Mouse (Mus musculus): ENCODE data around the gene Lamtor4. TPM values are rescaled to one million over a fixed set of nuclear protein-coding genes. Genes with fewer than 3 reads are reported as not detected.
A peak's percentile ranks its signal among the peaks of the same experiment; 100 is the strongest.

The Lamtor4 gene
- polyA plus RNA-seq, 1 experiment: 168 TPM

DNA sequence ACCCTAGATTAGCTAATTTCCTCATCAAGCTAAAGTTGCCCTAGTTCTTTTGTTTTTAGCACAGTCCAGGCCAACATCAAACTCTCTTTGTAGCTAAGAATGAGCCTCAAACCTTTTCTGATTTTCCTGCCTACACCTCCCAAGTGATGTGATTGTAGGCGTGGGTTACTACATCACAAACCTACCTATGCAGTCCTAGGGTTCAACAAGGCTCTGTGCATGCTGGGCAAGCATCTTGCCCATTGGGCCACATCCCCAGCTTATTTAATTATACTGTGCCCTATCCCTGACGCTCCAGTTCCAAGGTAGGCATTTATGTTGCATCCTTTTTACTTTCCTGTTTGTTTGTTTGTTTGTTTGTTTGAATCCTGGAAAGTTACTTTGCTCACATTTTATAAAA lies 29.6 kb upstream of the Lamtor4 start, which contains the start of gene Nxpe5:
Gene Nxpe5 (plus strand): TSS at position 199 of the 400 bp plus-strand sequence.
- H3K27me3 ChIP-seq (ENCODE audit: control insufficient read depth, insufficient read depth, low read length): no peaks in the 10 kb centered on the region
- WGBS: 48% methylated on average over 2 of the region's 2 CpGs
- TF ChIP-seq POLR2A (IDR thresholded peaks at IDR 0.05; ENCODE audit: low read depth, low read length) (no peak), CTCF (IDR thresholded peaks at IDR 0.05; ENCODE audit: extremely low read depth, insufficient read length, insufficient replicate concordance, low read depth, low read length) (no peak)

DNA sequence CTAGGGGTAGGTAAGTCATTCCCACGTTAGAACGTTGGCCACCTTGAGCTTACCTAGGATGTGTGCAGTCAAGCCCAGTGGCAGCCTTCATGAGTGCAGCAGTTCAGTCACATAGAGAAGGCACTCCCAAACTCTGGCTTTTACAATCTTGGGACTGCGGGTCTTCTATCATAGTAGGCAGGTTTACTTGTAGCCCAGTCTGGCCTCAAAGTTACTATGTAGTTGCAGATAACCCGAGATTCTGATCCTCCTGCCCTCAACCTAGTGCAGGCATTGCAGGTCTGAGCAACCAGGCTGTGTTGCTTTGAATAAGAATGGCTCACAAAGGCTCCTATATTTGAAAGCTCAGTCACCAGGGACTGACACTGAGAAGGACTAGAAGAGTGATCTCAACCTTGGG lies 28.8 kb upstream of the Lamtor4 start:
- H3K36me3 ChIP-seq (ENCODE audit: control insufficient read depth, insufficient read depth, low read length): no peaks in the 10 kb centered on the region
- no peak overlapping the region for H3K4me3 ChIP-seq (ENCODE audit: low read depth, low read length)
- H3K4me1 ChIP-seq (ENCODE audit: control insufficient read depth, insufficient read depth, insufficient read length, low read length): no peaks in the 10 kb centered on the region
- TF ChIP-seq CTCF (IDR thresholded peaks at IDR 0.05; ENCODE audit: extremely low read depth, insufficient read length, insufficient replicate concordance, low read depth, low read length): no peak
- TF ChIP-seq POLR2A (IDR thresholded peaks at IDR 0.05; ENCODE audit: low read depth, low read length): no peak
- WGBS: 67% methylated on average over 4 of the region's 4 CpGs
- no peak overlapping the region for H3K27ac ChIP-seq (ENCODE audit: insufficient read depth, low read depth, low read length)
- no peaks in the 10 kb centered on the region for H3K27me3 ChIP-seq (ENCODE audit: control insufficient read depth, insufficient read depth, low read length)

More for the DNA sequence above, 29.6 kb upstream of the Lamtor4 start, which contains the start of gene Nxpe5:
- Histone ChIP-seq H3K4me1 (ENCODE audit: control insufficient read depth, insufficient read depth, insufficient read length, low read length) (no peaks in the 10 kb centered on the region), H3K36me3 (ENCODE audit: control insufficient read depth, insufficient read depth, low read length) (no peaks in the 10 kb centered on the region), H3K4me3 (ENCODE audit: low read depth, low read length) (no peak within 1 kb of the TSS), H3K27ac (ENCODE audit: insufficient read depth, low read depth, low read length) (no peak within 1 kb of the TSS)

DNA sequence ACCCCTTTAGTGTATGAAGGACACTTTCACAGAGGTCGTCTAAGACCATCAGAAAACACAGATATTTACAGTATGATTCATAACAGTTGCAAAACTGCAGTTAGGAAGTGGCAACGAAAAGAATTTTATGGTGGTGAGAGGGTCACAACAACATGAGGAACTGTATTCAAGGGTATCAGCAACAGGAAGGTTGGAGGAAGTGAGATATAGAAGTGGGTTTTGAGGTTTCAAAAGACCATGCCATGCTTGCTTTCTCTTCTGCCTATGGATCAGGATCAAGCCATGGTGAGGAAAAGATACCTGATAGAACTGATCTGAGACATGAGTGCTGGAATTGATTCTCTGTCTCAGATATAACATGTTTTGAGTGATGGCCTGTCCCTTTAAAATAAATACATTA lies 27.9 kb upstream of the Lamtor4 start:
- Histone ChIP-seq H3K4me1 (ENCODE audit: control insufficient read depth, insufficient read depth, insufficient read length, low read length) (no peaks in the 10 kb centered on the region), H3K27ac (ENCODE audit: insufficient read depth, low read depth, low read length) (no peak overlapping the region), H3K27me3 (ENCODE audit: control insufficient read depth, insufficient read depth, low read length) (no peaks in the 10 kb centered on the region), H3K36me3 (ENCODE audit: control insufficient read depth, insufficient read depth, low read length) (no peaks in the 10 kb centered on the region), H3K4me3 (ENCODE audit: low read depth, low read length) (no peak overlapping the region)
- no peak for TF ChIP-seq POLR2A (IDR thresholded peaks at IDR 0.05; ENCODE audit: low read depth, low read length)
- TF ChIP-seq CTCF (IDR thresholded peaks at IDR 0.05; ENCODE audit: extremely low read depth, insufficient read length, insufficient replicate concordance, low read depth, low read length): no peak
- WGBS: 47% methylated on average over 2 of the region's 2 CpGs

DNA sequence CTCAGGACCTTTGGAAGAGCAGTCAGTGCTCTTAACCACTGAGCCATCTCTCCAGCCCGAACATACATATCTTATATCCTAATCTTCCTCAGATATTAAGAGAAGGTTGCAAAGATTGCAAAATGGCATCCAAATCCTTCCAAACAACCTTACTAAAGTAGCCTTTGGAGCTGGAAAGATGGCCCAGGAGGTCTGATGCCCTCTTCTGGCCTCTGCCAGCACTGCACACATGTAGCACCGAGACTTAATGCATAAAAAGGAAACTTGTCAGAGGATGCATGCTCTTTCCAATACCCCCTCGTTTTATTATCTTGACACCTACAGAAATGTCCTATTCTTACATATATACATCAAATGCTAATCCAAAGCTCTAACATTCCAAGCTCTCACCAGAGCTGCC lies 27.3 kb upstream of the Lamtor4 start:
- Histone ChIP-seq H3K36me3 (ENCODE audit: control insufficient read depth, insufficient read depth, low read length) (no peaks in the 10 kb centered on the region), H3K27me3 (ENCODE audit: control insufficient read depth, insufficient read depth, low read length) (no peaks in the 10 kb centered on the region), H3K27ac (ENCODE audit: insufficient read depth, low read depth, low read length) (no peak overlapping the region), H3K4me1 (ENCODE audit: control insufficient read depth, insufficient read depth, insufficient read length, low read length) (no peaks in the 10 kb centered on the region), H3K4me3 (ENCODE audit: low read depth, low read length) (no peak overlapping the region)
- WGBS: 47% methylated on average over 3 of the region's 3 CpGs
- TF ChIP-seq CTCF (IDR thresholded peaks at IDR 0.05; ENCODE audit: extremely low read depth, insufficient read length, insufficient replicate concordance, low read depth, low read length) (peak; percentile 44; the same call in 1 of the 2 replicates), POLR2A (IDR thresholded peaks at IDR 0.05; ENCODE audit: low read depth, low read length) (no peak)

DNA sequence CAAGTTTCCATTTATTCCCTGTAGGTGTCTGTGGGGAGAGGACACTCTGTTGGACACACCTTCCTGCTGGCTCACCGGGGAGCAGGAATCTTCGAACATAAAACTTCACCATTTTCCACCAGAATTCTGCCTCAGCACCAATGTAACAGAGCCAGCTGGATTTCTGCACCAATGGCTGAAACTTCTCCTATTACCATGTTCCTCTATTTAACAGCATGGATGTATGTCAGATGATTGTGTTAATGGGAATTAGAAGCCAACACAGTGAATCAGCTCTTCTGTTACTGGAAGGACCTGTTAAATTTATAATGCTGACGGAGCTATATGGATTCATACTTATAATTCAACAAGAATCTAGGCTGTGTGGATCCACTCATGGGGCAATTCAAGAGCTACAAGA lies 25.8 kb upstream of the Lamtor4 start:
- Histone ChIP-seq H3K36me3 (ENCODE audit: control insufficient read depth, insufficient read depth, low read length) (no peaks in the 10 kb centered on the region), H3K27ac (ENCODE audit: insufficient read depth, low read depth, low read length) (no peak overlapping the region), H3K27me3 (ENCODE audit: control insufficient read depth, insufficient read depth, low read length) (no peaks in the 10 kb centered on the region), H3K4me1 (ENCODE audit: control insufficient read depth, insufficient read depth, insufficient read length, low read length) (no peaks in the 10 kb centered on the region), H3K4me3 (ENCODE audit: low read depth, low read length) (no peak overlapping the region)
- WGBS: 81% methylated on average over 3 of the region's 3 CpGs
- TF ChIP-seq CTCF (IDR thresholded peaks at IDR 0.05; ENCODE audit: extremely low read depth, insufficient read length, insufficient replicate concordance, low read depth, low read length) (no peak), POLR2A (IDR thresholded peaks at IDR 0.05; ENCODE audit: low read depth, low read length) (no peak)

DNA sequence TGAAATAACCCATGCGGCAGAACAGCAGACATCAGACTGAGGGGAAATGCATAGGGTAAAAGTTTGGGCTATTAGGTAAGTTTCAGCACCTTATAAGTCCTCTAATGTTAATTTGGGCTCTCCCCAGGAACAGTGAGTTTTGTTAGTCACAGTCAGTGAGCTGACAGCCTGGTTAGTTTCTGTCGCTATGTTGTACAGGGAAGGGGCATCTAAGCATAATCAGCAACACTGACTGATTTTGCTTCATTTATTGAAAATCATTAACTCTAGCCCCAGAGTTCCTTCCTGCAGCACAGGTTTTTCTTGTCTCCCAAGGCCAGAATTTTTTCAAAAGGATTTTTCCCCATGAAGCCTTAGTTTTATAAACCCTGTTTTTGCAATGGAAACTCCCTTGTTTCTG lies 21.5 kb upstream of the Lamtor4 start:
- Histone ChIP-seq H3K36me3 (ENCODE audit: control insufficient read depth, insufficient read depth, low read length) (no peaks in the 10 kb centered on the region), H3K4me3 (ENCODE audit: low read depth, low read length) (no peak overlapping the region), H3K27me3 (ENCODE audit: control insufficient read depth, insufficient read depth, low read length) (no peaks in the 10 kb centered on the region), H3K4me1 (ENCODE audit: control insufficient read depth, insufficient read depth, insufficient read length, low read length) (no peaks in the 10 kb centered on the region), H3K27ac (ENCODE audit: insufficient read depth, low read depth, low read length) (no peak overlapping the region)
- TF ChIP-seq POLR2A (IDR thresholded peaks at IDR 0.05; ENCODE audit: low read depth, low read length): no peak
- TF ChIP-seq CTCF (IDR thresholded peaks at IDR 0.05; ENCODE audit: extremely low read depth, insufficient read length, insufficient replicate concordance, low read depth, low read length): no peak
- WGBS: 81% methylated on average over 2 of the region's 2 CpGs

DNA sequence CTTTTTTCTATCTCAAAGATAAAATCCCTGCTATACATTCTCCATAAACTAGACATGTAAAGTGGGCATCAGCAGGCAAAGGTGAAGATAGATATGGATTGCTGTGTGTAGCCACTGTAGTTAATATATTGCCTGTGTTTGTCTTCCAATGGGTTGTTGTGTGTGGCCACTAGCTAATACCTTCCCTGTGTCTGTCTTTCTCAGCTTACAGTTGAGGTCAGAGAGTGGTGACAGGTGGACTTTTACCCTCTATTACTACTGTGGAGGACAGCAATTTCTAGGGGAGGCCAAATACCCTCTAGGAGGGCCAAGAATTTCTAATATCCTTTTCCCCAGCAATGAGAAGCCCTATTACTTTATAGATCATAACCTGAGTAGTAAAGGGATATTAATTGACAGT lies 21.1 kb upstream of the Lamtor4 start:
- TF ChIP-seq CTCF (IDR thresholded peaks at IDR 0.05; ENCODE audit: extremely low read depth, insufficient read length, insufficient replicate concordance, low read depth, low read length) (no peak), POLR2A (IDR thresholded peaks at IDR 0.05; ENCODE audit: low read depth, low read length) (no peak)
- Histone ChIP-seq H3K36me3 (ENCODE audit: control insufficient read depth, insufficient read depth, low read length) (no peaks in the 10 kb centered on the region), H3K4me1 (ENCODE audit: control insufficient read depth, insufficient read depth, insufficient read length, low read length) (no peaks in the 10 kb centered on the region), H3K27me3 (ENCODE audit: control insufficient read depth, insufficient read depth, low read length) (no peaks in the 10 kb centered on the region), H3K4me3 (ENCODE audit: low read depth, low read length) (no peak overlapping the region), H3K27ac (ENCODE audit: insufficient read depth, low read depth, low read length) (no peak overlapping the region)

DNA sequence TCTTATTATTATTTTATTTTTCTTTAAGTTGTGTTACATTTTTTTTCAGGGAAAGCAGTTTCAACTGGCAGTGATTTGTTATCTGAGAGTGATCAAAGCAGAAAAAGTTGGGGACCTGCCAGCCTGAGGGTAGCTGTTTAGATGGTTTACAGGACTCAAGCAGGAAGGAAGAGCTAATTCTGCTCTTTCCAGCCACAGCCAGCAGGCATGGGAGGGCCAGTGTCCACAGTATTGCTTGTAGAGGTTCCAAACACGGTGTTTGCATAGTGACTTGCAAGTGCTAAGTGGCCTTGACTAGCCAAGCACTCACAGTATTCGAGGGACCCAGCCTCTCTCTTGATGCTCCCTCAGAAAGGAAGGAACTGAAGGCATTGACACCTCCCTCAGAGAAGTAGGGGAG lies 13.8 kb upstream of the Lamtor4 start:
- no peak overlapping the region for H3K4me3 ChIP-seq (ENCODE audit: low read depth, low read length)
- TF ChIP-seq CTCF (IDR thresholded peaks at IDR 0.05; ENCODE audit: extremely low read depth, insufficient read length, insufficient replicate concordance, low read depth, low read length): no peak
- no peak overlapping the region for H3K27ac ChIP-seq (ENCODE audit: insufficient read depth, low read depth, low read length)
- H3K36me3 ChIP-seq (ENCODE audit: control insufficient read depth, insufficient read depth, low read length): no peaks in the 10 kb centered on the region
- WGBS: 3% methylated on average over 2 of the region's 2 CpGs
- no peaks in the 10 kb centered on the region for H3K4me1 ChIP-seq (ENCODE audit: control insufficient read depth, insufficient read depth, insufficient read length, low read length)
- no peaks in the 10 kb centered on the region for H3K27me3 ChIP-seq (ENCODE audit: control insufficient read depth, insufficient read depth, low read length)
